Mouse (Mus musculus) lung, postnatal 0 days (tissue): Measurements from ENCODE around the gene Dlg2.

Source experiments
- CTCF ChIP-seq: IDR thresholded peaks from 2 replicates; pipeline ENCODE4 v1.5.1; 2016; ENCODE audit warnings: antibody characterized with exemption, mild to moderate bottlenecking
- EP300 ChIP-seq: IDR thresholded peaks from 2 replicates; pipeline ENCODE4 v1.6.1; 2016; ENCODE audit warnings: antibody characterized with exemption, mild to moderate bottlenecking, control low read depth

GRCm38 (mm10) chr7:91214921-91215320 is 738.4 kb downstream of the Dlg2 start:
- TF ChIP-seq CTCF, result no peak
- no peak for TF ChIP-seq EP300
